Mouse (Mus musculus) erythroblast, embryonic 14.5 days (primary cell): ENCODE measurements around the gene Mansc1. TPM values are rescaled to one million over a fixed set of nuclear protein-coding genes. Genes with fewer than 3 reads are reported as not detected.

Experiments
- H3K27me3 ChIP-seq: 2 replicates; pipeline ENCODE4 v1.6.1; 2012; ENCODE audit warnings: inconsistent platforms; ENCODE audit not compliant: control insufficient read depth
- H3K36me3 ChIP-seq: 2 replicates; pipeline ENCODE4 v1.6.1; 2012; ENCODE audit warnings: mild to moderate bottlenecking, inconsistent platforms; ENCODE audit not compliant: control insufficient read depth
- H3K4me1 ChIP-seq: 2 replicates; pipeline ENCODE4 v1.6.1; 2012; ENCODE audit warnings: inconsistent platforms; ENCODE audit not compliant: control insufficient read depth
- H3K4me3 ChIP-seq: replicated peaks from 2 replicates; pipeline ENCODE3; 2012; ENCODE audit warnings: moderate library complexity, mild to moderate bottlenecking, inconsistent platforms
- H3K9me3 ChIP-seq: 2 replicates; pipeline ENCODE4 v1.6.1; 2012; ENCODE audit warnings: low read length, inconsistent platforms, mixed read lengths; ENCODE audit not compliant: control insufficient read depth
- GATA1 ChIP-seq: IDR thresholded peaks from 2 replicates; pipeline ENCODE4 v1.6.1; 2012; ENCODE audit warnings: low read length, inconsistent platforms, mixed read lengths
- TAL1 ChIP-seq: IDR thresholded peaks from 3 replicates; pipeline ENCODE4 v1.6.1; 2012; ENCODE audit warnings: low read length, inconsistent platforms, mixed read lengths
- polyA plus RNA-seq: library from polyadenylated mRNA; stranded (reverse); fragments of >175 nt; gene quantifications from 2 replicates; pipeline ENCODE4 v1.2.3, GENCODE M21; 2012

The Mansc1 gene
- polyA plus RNA-seq, 1 experiment = not detected

DNA sequence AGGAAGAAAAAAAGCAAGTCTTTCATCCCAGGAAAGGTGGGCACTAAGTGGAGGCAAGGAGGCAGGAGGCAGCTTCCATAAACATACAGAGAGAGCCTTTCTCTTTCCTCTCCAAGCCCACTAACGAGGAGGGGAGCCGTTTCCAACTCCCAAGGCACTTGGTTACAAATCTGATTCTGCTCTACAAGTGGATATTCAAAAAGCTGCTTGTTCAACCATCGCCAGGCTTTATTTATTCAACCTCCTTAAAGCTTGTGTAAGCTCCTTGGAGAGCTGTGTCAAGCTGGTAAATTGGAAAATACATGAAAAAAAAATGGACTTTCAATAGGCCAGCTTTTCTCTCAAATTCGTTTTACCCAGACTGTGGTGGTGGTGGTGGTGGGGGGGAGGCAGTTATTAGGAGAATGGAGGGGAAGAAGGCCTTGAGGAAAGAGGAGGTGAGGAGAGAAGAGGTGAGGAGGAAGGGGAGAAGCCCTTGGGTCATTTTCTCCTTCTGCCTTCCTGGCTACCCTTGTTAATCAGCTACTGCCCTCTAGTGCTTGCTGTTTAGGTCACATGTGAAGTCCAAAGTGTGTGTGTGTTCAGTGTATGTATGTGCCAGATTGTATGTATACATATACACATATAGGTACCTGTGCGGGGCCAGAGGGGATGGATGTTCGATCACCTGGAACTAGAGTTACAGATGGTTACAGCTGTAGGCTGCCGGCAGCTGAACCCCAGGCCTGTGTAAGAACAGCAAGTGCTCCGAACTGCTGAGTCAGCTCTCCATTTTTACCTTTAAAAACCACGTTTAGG lies 25.1 kb downstream of the Mansc1 start:
- H3K27me3 ChIP-seq = no peaks in the 10 kb centered on the region
- H3K4me3 ChIP-seq = no peak overlapping the region
- H3K9me3 ChIP-seq = no peaks in the 10 kb centered on the region
- H3K4me1 ChIP-seq = no peaks in the 10 kb centered on the region
- H3K36me3 ChIP-seq = no peaks in the 10 kb centered on the region
- TF ChIP-seq GATA1 (no peak), TAL1 (no peak)

DNA sequence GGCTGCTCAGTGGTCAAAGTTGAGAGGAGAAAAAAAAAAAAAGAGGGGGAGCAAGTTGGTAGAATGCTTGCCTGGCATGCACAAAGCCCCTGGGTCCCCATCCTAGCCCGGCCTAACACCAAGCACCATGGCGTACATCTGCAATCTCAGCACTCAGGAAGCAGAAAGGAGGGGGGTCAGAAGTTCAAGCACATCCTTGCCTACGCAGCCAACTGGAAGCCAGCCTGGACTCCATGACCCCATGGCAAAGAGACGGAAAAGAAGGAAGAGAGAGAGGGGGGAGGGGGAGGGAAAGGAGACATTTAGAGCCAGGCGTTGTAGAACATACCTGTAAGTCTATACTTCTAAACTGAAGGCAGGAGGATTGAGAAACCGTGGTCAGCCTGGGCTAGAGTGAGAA lies 25.7 kb downstream of the Mansc1 start:
- no peaks in the 10 kb centered on the region for H3K27me3 ChIP-seq
- H3K4me1 ChIP-seq = no peaks in the 10 kb centered on the region
- H3K4me3 ChIP-seq = no peak overlapping the region
- TF ChIP-seq GATA1 = no peak
- no peak for TF ChIP-seq TAL1
- no peaks in the 10 kb centered on the region for H3K36me3 ChIP-seq
- H3K9me3 ChIP-seq = no peaks in the 10 kb centered on the region

DNA sequence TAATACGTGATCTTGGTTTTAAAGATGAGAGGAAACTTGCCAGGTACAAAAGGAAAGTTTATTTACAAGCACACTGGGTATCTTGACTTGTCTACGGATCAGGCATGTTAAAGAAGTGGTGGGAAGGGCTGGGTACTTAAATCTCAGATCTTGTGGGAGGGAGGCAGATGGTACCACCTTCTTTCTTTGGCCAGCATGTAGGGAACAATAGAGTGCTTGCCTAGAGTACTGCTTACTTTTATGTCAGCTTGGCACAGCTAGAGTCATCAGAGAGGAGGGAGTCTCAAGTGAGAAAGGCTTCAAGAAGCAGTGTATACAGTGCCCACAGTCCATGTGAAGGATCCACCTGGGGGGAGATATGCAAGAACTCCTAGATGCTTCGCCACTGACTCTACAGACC lies 27.1 kb downstream of the Mansc1 start:
- no peak overlapping the region for H3K4me3 ChIP-seq
- no peaks in the 10 kb centered on the region for H3K4me1 ChIP-seq
- H3K27me3 ChIP-seq = no peaks in the 10 kb centered on the region
- no peak for TF ChIP-seq TAL1
- H3K36me3 ChIP-seq = no peaks in the 10 kb centered on the region
- no peaks in the 10 kb centered on the region for H3K9me3 ChIP-seq

DNA sequence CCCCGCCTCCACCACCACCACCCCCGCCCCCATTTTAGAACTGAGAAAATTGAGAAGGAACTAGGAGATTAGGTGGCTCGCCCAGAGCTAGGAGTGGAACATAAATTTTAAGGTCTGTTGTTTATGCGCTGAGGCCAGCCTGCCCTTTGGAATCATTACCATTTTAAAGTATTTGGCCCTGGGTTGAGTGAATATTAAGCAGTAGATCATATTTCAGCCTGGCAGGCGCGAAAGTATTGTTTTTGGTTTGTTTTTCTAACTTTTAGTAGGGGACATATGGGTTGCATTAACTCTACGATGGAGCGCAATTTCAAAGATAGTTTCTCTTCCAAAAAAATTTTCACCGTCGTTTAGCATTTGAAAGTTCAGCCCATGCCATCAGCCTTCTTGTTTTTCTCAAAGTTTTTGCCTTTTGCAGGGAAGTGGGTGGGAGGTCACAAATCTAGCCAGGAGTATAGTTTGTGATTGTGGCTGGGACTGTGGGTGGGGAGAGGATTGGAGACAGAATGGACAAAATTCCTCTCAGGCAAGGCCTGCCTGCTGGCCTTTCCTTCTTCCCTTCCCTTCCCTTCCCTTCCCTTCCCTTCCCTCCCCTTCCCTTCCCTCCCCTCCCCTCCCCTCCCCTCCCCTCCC lies 29.8 kb downstream of the Mansc1 start:
- Histone ChIP-seq H3K9me3 (no peaks in the 10 kb centered on the region), H3K36me3 (no peaks in the 10 kb centered on the region), H3K4me3 (no peak overlapping the region), H3K4me1 (no peaks in the 10 kb centered on the region), H3K27me3 (no peaks in the 10 kb centered on the region)
- TF ChIP-seq TAL1 = no peak
- no peak for TF ChIP-seq GATA1

DNA sequence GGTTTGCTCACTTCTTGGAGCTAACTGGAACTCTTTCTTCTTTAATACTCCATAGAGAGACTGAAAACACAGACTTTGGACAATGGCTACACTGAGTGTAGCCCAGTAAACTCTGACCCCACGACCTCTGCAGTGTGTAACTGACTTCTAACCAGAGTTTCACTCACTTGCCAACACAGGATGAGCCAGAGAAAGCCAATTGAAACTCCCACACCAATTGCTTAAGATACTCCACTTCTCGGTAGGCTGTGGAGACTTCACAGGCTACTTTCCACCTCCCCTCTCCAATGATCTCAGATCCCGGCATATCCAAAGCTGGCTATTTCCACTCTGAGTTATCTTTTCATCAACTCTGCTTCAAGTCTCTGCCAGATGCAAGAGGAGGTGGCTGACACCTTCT lies 30.5 kb downstream of the Mansc1 start:
- Histone ChIP-seq H3K27me3 (no peaks in the 10 kb centered on the region), H3K4me1 (no peaks in the 10 kb centered on the region), H3K9me3 (no peaks in the 10 kb centered on the region), H3K4me3 (no peak overlapping the region), H3K36me3 (no peaks in the 10 kb centered on the region)
- no peak for TF ChIP-seq TAL1

DNA sequence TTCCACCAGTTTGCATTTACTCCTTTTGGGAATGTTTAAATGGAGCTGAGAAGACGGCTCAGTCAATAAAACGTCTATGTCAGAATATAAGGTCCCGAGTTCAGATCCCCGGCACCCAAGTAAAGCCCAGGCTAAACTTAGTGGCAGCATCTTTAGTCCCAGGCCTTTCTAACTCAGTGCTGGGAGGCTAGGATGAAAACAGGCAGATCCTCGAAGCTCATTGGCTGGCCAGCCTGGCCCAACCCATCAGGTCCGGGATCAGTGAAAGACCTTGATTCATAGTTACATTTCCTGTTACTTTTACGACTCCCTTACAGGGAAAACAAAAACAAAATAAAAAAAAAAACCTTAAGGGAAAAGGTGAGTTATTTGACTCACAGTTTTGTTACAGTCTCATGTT lies 31.2 kb downstream of the Mansc1 start:
- no peaks in the 10 kb centered on the region for H3K36me3 ChIP-seq
- H3K4me3 ChIP-seq = no peak overlapping the region
- no peaks in the 10 kb centered on the region for H3K4me1 ChIP-seq
- no peaks in the 10 kb centered on the region for H3K9me3 ChIP-seq
- no peak for TF ChIP-seq GATA1
- TF ChIP-seq TAL1 = no peak
- no peaks in the 10 kb centered on the region for H3K27me3 ChIP-seq

DNA sequence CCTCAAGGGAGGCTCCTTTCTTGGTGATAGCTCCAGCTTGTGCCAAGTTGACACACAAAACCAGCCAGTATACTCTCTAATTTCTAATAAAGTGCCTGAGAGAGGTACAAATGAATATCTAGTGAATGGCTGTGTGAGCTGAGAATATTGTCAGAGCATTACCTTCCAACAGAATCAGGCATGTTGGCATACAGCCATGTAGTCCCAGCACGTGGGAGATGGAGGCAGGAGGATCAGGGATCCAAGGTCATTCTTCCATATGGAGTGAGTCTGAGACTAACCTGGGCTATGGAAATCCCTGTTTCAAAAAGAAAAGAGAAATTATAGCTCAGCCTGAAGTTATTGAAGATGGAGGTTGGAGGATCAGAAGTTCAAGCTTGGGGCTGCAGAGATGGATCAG lies 33.0 kb downstream of the Mansc1 start:
- no peaks in the 10 kb centered on the region for H3K36me3 ChIP-seq
- no peaks in the 10 kb centered on the region for H3K4me1 ChIP-seq
- no peak overlapping the region for H3K4me3 ChIP-seq
- H3K27me3 ChIP-seq = no peaks in the 10 kb centered on the region
- no peaks in the 10 kb centered on the region for H3K9me3 ChIP-seq
- TF ChIP-seq TAL1 = no peak
- no peak for TF ChIP-seq GATA1

DNA sequence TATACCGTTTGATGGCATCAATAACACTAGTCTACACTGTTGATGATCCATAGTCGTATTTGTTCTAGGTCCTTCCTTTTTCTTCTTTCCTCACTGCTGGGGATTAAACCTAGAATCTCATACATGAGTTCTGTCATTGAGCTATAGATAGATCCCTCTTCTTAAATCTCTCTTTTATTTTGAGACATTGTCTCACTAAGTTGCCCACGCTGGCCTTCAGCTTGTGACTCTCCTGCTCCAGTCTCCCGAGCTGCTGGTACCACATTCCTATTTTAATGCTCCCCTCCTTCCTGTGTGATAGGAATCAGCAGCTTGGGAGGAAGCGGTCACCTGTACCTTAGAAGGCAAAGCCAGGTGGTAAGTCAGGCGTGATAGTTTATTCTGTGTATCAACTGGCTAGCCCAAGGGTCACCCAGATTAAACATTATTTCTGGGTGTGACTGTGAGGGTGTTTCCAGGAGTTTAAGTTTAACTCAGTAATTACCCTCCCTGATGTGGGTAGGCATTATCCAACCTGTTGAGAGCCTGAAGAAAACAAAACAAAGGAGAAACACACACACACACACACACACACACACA lies 34.5 kb downstream of the Mansc1 start:
- Histone ChIP-seq H3K4me1 (no peaks in the 10 kb centered on the region), H3K9me3 (no peaks in the 10 kb centered on the region), H3K27me3 (no peaks in the 10 kb centered on the region), H3K36me3 (no peaks in the 10 kb centered on the region), H3K4me3 (no peak overlapping the region)
- no peak for TF ChIP-seq GATA1
- TF ChIP-seq TAL1 = no peak

DNA sequence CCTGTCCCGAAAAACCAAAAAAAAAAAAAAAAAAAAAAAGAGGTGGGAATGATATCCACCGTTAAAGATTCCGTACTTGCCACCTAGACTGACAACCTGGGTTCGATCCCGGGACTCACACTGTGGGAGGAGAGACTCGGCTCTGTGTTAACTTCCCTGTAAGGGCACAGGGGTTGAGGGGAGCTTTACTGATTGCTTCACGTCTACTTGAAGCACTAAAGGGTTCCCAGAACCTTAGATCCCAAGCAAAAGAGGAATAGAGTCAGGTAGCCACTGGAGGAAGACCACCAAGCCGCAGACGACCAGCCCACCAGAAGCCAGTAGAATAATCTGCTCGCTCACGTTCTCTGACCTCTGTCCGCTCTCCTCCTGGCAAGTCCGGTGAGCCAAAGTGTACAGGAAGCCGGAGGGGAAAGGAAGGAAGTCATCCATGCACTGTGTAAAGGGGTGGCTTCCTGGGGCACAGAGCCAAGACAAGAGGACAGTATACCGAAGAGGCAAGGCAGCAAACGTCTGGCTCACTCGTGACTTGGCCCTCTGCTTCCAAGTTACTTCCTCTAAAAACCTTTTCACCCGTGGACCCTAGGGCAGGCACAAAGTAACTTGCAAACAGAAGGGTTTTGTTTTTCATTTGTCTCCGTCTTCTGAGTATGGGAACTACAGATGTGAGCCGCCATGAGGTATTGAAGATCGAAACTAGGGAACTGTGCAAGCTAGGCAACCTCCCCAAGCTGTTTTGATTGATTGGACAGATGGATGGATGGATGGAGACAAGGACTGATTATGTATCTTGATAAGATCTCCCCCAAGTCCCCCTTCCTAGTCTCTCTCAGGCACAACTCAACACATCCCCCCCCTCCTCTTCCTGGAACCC lies 37.5 kb downstream of the Mansc1 start:
- Histone ChIP-seq H3K27me3 (no peaks in the 10 kb centered on the region), H3K36me3 (no peaks in the 10 kb centered on the region), H3K4me3 (no peak overlapping the region), H3K9me3 (no peaks in the 10 kb centered on the region), H3K4me1 (no peaks in the 10 kb centered on the region)
- TF ChIP-seq GATA1 = no peak
- TF ChIP-seq TAL1 = no peak
